Mouse (Mus musculus) CH12.LX (cell line): ENCODE data around the gene Dzip1l.

Experiments used
- HCFC1 ChIP-seq: IDR thresholded peaks from 2 replicates; pipeline ENCODE4 v1.6.1; 2012; ENCODE audit warnings: low read depth, mild to moderate bottlenecking, inconsistent platforms, low read length, improper control_type of control experiment
- TCF12 ChIP-seq: IDR thresholded peaks from 2 replicates; pipeline ENCODE4 v1.6.1; 2014; ENCODE audit warnings: low read depth, mild to moderate bottlenecking, inconsistent platforms, low read length, improper control_type of control experiment

GRCm38 (mm10) chr9:99671603-99672002, 42.3 kb downstream of the Dzip1l start:
- TF ChIP-seq HCFC1 (no peak), TCF12 (no peak)
